Mouse (Mus musculus): ENCODE data around the gene Gm21988. TPM values are rescaled to one million over a fixed set of nuclear protein-coding genes. Genes with fewer than 3 reads are reported as not detected.

Gm21988 gene
- 4.8 TPM for total RNA-seq (2023)

DNA sequence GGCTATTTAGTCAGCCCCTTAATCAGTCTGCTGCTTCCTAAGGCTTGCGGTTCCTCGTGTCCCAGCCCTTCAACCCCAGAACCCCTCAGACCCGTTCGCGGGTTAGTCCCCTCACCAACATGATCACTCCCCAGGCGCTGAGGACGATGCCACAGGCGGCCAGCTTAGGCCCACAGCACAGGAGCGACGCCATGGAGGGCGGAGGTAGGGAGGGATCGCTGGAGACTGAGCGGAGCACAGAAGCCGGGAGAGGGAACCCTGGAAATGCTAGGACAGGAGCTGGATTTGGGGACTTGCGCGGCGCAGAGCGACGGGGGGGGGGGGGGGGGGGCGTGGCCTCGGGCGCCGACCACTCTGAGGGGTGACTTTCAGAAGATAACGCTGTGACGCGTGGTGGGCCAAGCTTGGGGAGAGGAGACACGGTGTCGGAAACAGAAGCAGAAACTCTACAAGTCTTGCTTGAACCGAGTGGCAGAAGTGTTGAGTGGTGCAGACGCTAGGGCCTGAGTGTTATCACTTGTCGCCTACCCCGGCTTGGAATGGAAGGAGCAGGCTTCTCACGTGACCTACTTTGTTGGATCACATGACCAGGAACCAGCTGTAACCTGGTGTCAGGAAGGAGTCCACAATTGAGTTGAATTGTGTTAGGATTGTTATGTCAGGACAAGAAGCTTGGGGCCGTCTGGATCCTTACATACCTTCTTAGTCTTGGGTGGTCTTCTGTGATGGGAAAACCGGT lies at the start of gene Gm21988, which contains the start of gene Rnasek:
Gm21988 (minus strand) TSS at position 290 of the 739 bp plus-strand sequence.
Rnasek (minus strand) TSS at position 302 of the 739 bp plus-strand sequence.

DNA sequence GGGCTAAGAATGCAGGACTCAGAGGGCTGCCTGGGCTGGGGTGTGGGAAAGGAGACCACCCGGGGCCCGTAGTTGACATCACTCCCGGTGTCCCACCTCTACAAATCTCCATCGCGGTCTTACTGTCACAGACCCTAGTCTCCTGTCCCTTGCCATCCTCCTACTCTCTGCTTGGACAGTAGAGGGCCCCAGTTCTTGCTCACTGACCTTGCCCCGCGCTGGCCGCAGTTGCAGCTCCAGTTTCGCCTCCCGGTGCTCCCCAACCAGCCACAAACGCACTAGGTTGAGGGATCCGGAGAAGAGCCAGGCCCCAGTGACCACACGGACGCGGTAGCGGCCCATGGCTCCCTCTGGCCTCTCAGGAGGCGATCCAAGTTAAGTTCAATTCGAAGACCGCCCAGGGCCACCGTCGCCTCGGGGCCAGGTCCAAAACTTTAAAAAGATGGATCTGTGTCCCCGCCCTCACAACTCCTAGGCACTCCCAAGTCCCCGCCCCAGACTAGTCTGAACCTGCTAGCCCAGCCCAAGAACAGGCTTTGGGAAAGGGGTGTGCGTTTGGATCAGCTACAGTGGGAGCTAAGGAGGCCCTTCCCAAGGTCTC lies 15.4 kb upstream of the Gm21988 start, which contains the start of gene Alox12:
Alox12 (minus strand) TSS at position 423 of the 601 bp plus-strand sequence.

GRCm38 (mm10) chr11:70237457-70238167 lies 2.0 kb downstream of the Gm21988 start, which contains the start of gene 0610010K14Rik:
Gene 0610010K14Rik (minus strand): TSS chr11:70237914.

DNA sequence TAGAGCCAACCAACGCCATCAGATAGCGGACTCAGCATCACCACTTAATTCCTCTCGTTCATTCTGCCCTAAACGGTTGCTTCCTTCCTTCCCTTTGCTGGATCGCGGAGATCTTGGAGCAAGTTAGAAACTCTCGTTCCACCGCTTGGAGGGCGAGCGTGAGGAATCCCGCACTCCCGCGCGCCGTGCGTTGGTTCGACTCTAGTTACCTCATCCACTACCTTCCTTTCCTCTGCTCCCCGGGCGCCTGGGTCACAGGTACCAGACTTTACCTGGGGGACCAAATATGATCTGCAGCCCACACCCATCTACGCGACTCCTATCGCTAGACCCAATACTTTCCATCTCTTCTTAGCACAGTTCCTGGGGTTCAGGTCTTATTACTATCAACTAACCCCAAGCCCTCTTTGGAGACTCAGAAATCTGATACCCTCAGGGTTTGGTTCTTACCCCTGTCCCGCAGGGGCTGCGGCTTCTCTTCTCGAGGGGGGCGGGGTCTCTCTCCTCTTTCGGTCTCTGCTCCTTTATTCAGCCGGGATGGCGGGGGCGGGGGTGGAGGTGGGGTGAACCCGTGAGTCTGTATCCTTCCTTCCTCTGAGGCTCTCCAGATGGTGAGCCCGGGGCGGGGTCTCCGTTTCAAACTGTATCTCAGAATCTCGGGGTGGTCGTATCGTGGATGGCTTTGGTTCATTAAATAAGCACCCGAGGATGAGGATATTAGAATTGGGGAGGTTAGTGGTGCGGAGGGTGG lies 10.2 kb downstream of the Gm21988 start, which contains the start of gene Bcl6b:
Bcl6b (minus strand) TSS at position 539 of the 751 bp plus-strand sequence.

GRCm38 (mm10) chr11:70220731-70221602 lies 18.7 kb downstream of the Gm21988 start, which contains the start of gene Slc16a13:
Gene Slc16a13 (minus strand): TSS chr11:70221064.

DNA sequence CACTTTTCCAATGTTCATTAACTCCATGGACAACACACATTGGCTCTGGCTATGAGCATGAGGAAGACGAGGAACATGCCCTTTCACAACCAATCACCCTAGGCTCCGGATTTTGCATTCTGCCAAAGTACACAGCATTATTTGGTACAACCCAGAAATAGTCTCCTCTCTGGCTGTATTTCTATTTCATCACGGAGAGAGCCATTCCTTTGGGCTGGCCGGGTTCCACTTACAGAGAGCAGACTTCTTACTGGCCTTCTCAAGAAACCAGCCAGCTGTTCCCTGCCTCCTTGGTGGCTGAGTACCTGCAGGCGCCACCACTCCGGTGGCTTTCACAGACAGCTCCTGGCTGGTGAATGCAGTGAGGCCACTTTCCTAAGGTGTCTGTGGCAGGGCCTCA lies 27.2 kb downstream of the Gm21988 start, which contains the start of gene Slc16a11:
Slc16a11 (plus strand) TSS at position 330 of the 400 bp plus-strand sequence.

Other genes starting within 250 kb of the Gm21988 start
- gene Gabarap, start 248.7 kb downstream of the Gm21988 start, total RNA-seq (2023) = 190 TPM
- gene Phf23, start 244.1 kb downstream of the Gm21988 start, total RNA-seq (2023) = 72.5 TPM
- gene Dvl2, start 239.2 kb downstream of the Gm21988 start, total RNA-seq (2023) = 39.2 TPM
- gene Acadvl, start 224.4 kb downstream of the Gm21988 start, total RNA-seq (2023) = 79.5 TPM
- gene Dlg4, start 222.9 kb downstream of the Gm21988 start, total RNA-seq (2023) = 41.1 TPM
- not detected for gene Asgr1, start 185.7 kb downstream of the Gm21988 start, total RNA-seq (2023)
- gene Asgr2, start 147.2 kb downstream of the Gm21988 start, total RNA-seq (2023) = not detected
- gene Mgl2, start 109.5 kb downstream of the Gm21988 start, total RNA-seq (2023) = not detected
- gene Clec10a, start 83.6 kb downstream of the Gm21988 start, total RNA-seq (2023) = 1.6 TPM
- not detected for gene Slc16a11, start 27.1 kb downstream of the Gm21988 start, total RNA-seq (2023)
- 3.4 TPM for gene Slc16a13, start 18.8 kb downstream of the Gm21988 start, total RNA-seq (2023)
- gene Bcl6b, start 10.0 kb downstream of the Gm21988 start, total RNA-seq (2023) = 0.77 TPM
- gene 0610010K14Rik, start 1.9 kb downstream of the Gm21988 start, total RNA-seq (2023) = 70.5 TPM
- 68.2 TPM for gene Rnasek, start within 50 bp of the Gm21988 start, total RNA-seq (2023)
- 1.1 TPM for gene Alox12, start 15.5 kb upstream of the Gm21988 start, total RNA-seq (2023)
- gene Alox12e, start 82.8 kb upstream of the Gm21988 start, total RNA-seq (2023) = not detected
- 0.68 TPM for gene Alox15, start 112.2 kb upstream of the Gm21988 start, total RNA-seq (2023)
- 27.0 TPM for gene Pelp1, start 170.2 kb upstream of the Gm21988 start, total RNA-seq (2023)
- gene Arrb2, start 192.8 kb upstream of the Gm21988 start, total RNA-seq (2023) = 347 TPM
- gene Med11, start 212.1 kb upstream of the Gm21988 start, total RNA-seq (2023) = 39.9 TPM
- gene Zmynd15, start 219.6 kb upstream of the Gm21988 start, total RNA-seq (2023) = 1.1 TPM
- gene Cxcl16, start 220.2 kb upstream of the Gm21988 start, total RNA-seq (2023) = 2.3 TPM

Data from CD4-positive naive resting alpha-beta T cell, adult 57 days (primary cell).